Mouse (Mus musculus): ENCODE results near the gene Lipo2.
"Not testable (repeated sequence)": the region's sequence is repeated elsewhere in the genome, so short reads cannot be mapped to it uniquely, and the experiment has no call there.

Gene Lipo2

GRCm38 (mm10) chr19:33751259-33751658 lies at the start of gene Lipo2:
TSS of gene Lipo2 (minus strand) at chr19:33751359.
- DNase-seq: not testable (repeated sequence)

DNA sequence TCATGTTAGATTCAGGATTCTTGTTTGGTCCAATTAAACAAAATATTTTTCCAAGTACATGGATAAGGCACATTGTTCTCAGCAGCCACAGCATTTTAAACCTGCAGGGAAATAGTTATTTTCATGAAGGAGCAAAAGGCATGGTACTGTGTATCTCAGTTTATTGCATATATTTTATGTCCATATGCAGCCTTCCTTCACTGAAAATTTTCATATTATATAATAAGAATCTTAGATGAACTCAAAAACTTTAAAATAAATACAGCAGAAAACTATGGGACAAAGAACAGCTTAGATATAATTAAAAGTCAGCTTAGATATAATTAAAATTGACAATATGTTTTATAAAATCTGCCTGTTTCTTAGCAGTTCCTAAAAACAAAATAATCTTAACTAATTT lies 36.2 kb upstream of the Lipo2 start, which contains the start of gene Lipo1:
Gene Lipo1 (minus strand): TSS at position 101 of the 400 bp plus-strand sequence.
- not testable (repeated sequence) for DNase-seq

GRCm38 (mm10) chr19:33786576-33787277 lies 35.6 kb upstream of the Lipo2 start:
- no peak for DNase-seq

GRCm38 (mm10) chr19:33761287-33762086 lies 10.3 kb upstream of the Lipo2 start, which contains the start of gene Lipo3:
TSS of gene Lipo3 (minus strand) at chr19:33761951.
- DNase-seq: peak; percentile 49

Measured in thymus, postnatal 4 days (tissue).